Mouse (Mus musculus) cortical plate, adult 2 months (tissue): ENCODE results near the gene Mreg.
A peak's percentile ranks its signal among the peaks of the same experiment; 100 is the strongest.

ENCODE experiments used
- CTCF ChIP-seq: fragments of 200-500 bp; IDR thresholded peaks from 2 replicates; pipeline ENCODE4 v1.5.1; 2011; ENCODE audit warnings: mild to moderate bottlenecking, control low read depth, low read length; ENCODE audit not compliant: insufficient read depth; ENCODE audit errors: extremely low read depth
- POLR2A ChIP-seq: fragments of 200-500 bp; IDR thresholded peaks from 2 replicates; pipeline ENCODE4 v1.6.1; 2011; ENCODE audit warnings: mild to moderate bottlenecking, low read length, control low read depth; ENCODE audit not compliant: insufficient read depth; ENCODE audit errors: extremely low read depth

DNA sequence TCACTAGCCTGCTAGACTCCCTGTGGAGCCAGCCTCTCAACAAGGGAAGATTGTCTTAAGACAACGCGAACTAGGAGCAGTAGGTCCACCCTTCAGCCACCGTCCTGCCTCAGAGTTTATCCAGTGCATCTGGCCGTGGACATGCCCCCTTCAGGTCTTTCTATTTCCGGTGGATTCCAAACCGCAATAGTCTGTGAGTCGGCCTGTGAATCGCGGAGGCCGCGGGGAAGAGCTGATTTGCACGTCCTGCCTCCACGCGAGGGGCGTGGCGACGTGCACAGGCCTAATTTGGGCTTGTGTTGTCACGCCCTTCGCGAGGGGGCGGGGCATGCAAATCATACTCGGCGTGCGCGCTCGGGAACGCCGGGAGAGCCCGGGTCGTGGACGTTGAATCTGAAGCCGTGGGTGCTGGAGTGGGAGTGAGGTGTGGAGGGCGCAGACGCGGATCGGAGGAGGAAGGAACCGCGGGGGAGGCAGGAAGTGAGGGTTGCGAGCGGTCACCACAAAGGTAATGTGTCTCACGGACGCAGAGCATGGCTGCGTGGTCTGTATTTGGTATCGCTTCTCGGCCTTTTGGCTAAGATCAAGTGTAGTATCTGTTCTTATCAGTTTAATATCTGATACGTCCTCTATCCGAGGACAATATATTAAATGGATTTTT is 31.7 kb upstream of the Mreg start:
- TF ChIP-seq CTCF (no peak), POLR2A (peak; percentile 98)
